Mouse (Mus musculus): ENCODE measurements around the gene Tdg. TPM values are rescaled to one million over a fixed set of nuclear protein-coding genes. Genes with fewer than 3 reads are reported as not detected.
"Not testable (repeated sequence)": the region's sequence is repeated elsewhere in the genome, so short reads cannot be mapped to it uniquely, and the experiment has no call there.

Tdg gene
- total RNA-seq, 1 experiment: 28.7 TPM

GRCm38 (mm10) chr10:82622671-82623552 is 6.7 kb upstream of the Tdg start, which contains the start of gene 1190007I07Rik:
Gene 1190007I07Rik, minus strand, starts transcription at chr10:82623228.
- H3K4me3 ChIP-seq (ENCODE audit: insufficient read depth in 1 of 2, low read depth in 1 of 2, low read length in 2 of 2, poor library complexity in 1 of 2, severe bottlenecking in 1 of 2): peak within 1 kb of the TSS; percentile 74 to 99
- TF ChIP-seq MAFK (IDR thresholded peaks at IDR 0.05; ENCODE audit: insufficient read depth, low read depth, low read length) (no peak), ZNF384 (IDR thresholded peaks at IDR 0.05; ENCODE audit: low read depth, low read length) (no peak), HCFC1 (IDR thresholded peaks at IDR 0.05; ENCODE audit: borderline replicate concordance, insufficient read depth, low read length) (no peak), CHD2 (IDR thresholded peaks at IDR 0.05; ENCODE audit: low read depth, low read length) (no peak), ZC3H11A (IDR thresholded peaks at IDR 0.05; ENCODE audit: borderline replicate concordance, low read depth, low read length) (no peak)
- peak within 1 kb of the TSS; percentile 98 for H3K9ac ChIP-seq (ENCODE audit: insufficient read depth, low read depth, low read length, poor library complexity, severe bottlenecking)
- no peaks in the 10 kb centered on the region; the same call in 1 of the 2 replicates for H3K36me3 ChIP-seq (ENCODE audit: control insufficient read depth, insufficient read depth, low read length, poor library complexity, severe bottlenecking)
- peak; percentile 92 for DNase-seq (ENCODE audit: low read depth, low spot score)
- in situ Hi-C loops (cut with MboI; ENCODE audit: low sequenced_read_pairs in 2 of 2, unreplicated experiment in 2 of 2): no loop called here
- no peaks in the 10 kb centered on the region for H3K9me3 ChIP-seq (ENCODE audit: control insufficient read depth, insufficient read depth, low read depth, low read length)
- H3K4me1 ChIP-seq (ENCODE audit: control insufficient read depth in 2 of 2, insufficient read depth in 2 of 2, low read length in 2 of 2, poor library complexity in 1 of 2): peaks cover 4 to 5% of the 10 kb centered on the region in 2 experiments; a peak in 2 of 4 replicates
- H3K27ac ChIP-seq (ENCODE audit: insufficient read depth, low read depth, low read length, poor library complexity, severe bottlenecking): peak within 1 kb of the TSS; percentile 91

GRCm38 (mm10) chr10:82623553-82623932 is 6.1 kb upstream of the Tdg start:
- in situ Hi-C loops (cut with MboI; ENCODE audit: low sequenced_read_pairs in 2 of 2, unreplicated experiment in 2 of 2); H3K4me1 ChIP-seq (ENCODE audit: control insufficient read depth in 2 of 2, insufficient read depth in 2 of 2, low read length in 2 of 2, poor library complexity in 1 of 2); H3K9ac ChIP-seq (ENCODE audit: insufficient read depth, low read depth, low read length, poor library complexity, severe bottlenecking); H3K9me3 ChIP-seq (ENCODE audit: control insufficient read depth, insufficient read depth, low read depth, low read length); H3K36me3 ChIP-seq (ENCODE audit: control insufficient read depth, insufficient read depth, low read length, poor library complexity, severe bottlenecking); DNase-seq (ENCODE audit: low read depth, low spot score): not testable (repeated sequence)
- peak overlapping the region; percentile 74; the same call in 1 of the 2 replicates for H3K27ac ChIP-seq (ENCODE audit: insufficient read depth, low read depth, low read length, poor library complexity, severe bottlenecking)
- peak overlapping the region; percentile 28 to 32 for H3K4me3 ChIP-seq (ENCODE audit: insufficient read depth in 1 of 2, low read depth in 1 of 2, low read length in 2 of 2, poor library complexity in 1 of 2, severe bottlenecking in 1 of 2)

GRCm38 (mm10) chr10:82629111-82629585 is 480 bp upstream of the Tdg start:
- H3K9me3 ChIP-seq (ENCODE audit: control insufficient read depth, insufficient read depth, low read depth, low read length): no peaks in the 10 kb centered on the region
- peak overlapping the region; percentile 97 for H3K9ac ChIP-seq (ENCODE audit: insufficient read depth, low read depth, low read length, poor library complexity, severe bottlenecking)
- H3K4me3 ChIP-seq (ENCODE audit: insufficient read depth in 1 of 2, low read depth in 1 of 2, low read length in 2 of 2, poor library complexity in 1 of 2, severe bottlenecking in 1 of 2): peak overlapping the region; percentile 70 to 97
- peaks cover 2 to 9% of the 10 kb centered on the region in 2 experiments; a peak in 3 of 4 replicates for H3K4me1 ChIP-seq (ENCODE audit: control insufficient read depth in 2 of 2, insufficient read depth in 2 of 2, low read length in 2 of 2, poor library complexity in 1 of 2)
- no peak for TF ChIP-seq HCFC1 (IDR thresholded peaks at IDR 0.05; ENCODE audit: borderline replicate concordance, insufficient read depth, low read length)
- TF ChIP-seq ZC3H11A (IDR thresholded peaks at IDR 0.05; ENCODE audit: borderline replicate concordance, low read depth, low read length): no peak
- no peak for TF ChIP-seq CHD2 (IDR thresholded peaks at IDR 0.05; ENCODE audit: low read depth, low read length)
- TF ChIP-seq ZNF384 (IDR thresholded peaks at IDR 0.05; ENCODE audit: low read depth, low read length): no peak
- no peak for TF ChIP-seq MAFK (IDR thresholded peaks at IDR 0.05; ENCODE audit: insufficient read depth, low read depth, low read length)
- in situ Hi-C loops (cut with MboI; ENCODE audit: low sequenced_read_pairs in 2 of 2, unreplicated experiment in 2 of 2): no loop called here
- DNase-seq (ENCODE audit: low read depth, low spot score): no peak
- peak overlapping the region; percentile 85 for H3K27ac ChIP-seq (ENCODE audit: insufficient read depth, low read depth, low read length, poor library complexity, severe bottlenecking)
- peaks cover 15% of the 10 kb centered on the region; the same call in 1 of the 2 replicates for H3K36me3 ChIP-seq (ENCODE audit: control insufficient read depth, insufficient read depth, low read length, poor library complexity, severe bottlenecking)

GRCm38 (mm10) chr10:82630497-82630896 is 869 bp downstream of the Tdg start:
- H3K9me3 ChIP-seq (ENCODE audit: control insufficient read depth, insufficient read depth, low read depth, low read length): no peaks in the 10 kb centered on the region
- TF ChIP-seq MAFK (IDR thresholded peaks at IDR 0.05; ENCODE audit: insufficient read depth, low read depth, low read length): no peak
- no peak for TF ChIP-seq CHD2 (IDR thresholded peaks at IDR 0.05; ENCODE audit: low read depth, low read length)
- in situ Hi-C loops (cut with MboI; ENCODE audit: low sequenced_read_pairs in 2 of 2, unreplicated experiment in 2 of 2): no loop called here
- H3K27ac ChIP-seq (ENCODE audit: insufficient read depth, low read depth, low read length, poor library complexity, severe bottlenecking): no peak overlapping the region
- peaks cover 18% of the 10 kb centered on the region; the same call in 1 of the 2 replicates for H3K36me3 ChIP-seq (ENCODE audit: control insufficient read depth, insufficient read depth, low read length, poor library complexity, severe bottlenecking)
- peak overlapping the region; percentile 81 for H3K9ac ChIP-seq (ENCODE audit: insufficient read depth, low read depth, low read length, poor library complexity, severe bottlenecking)
- H3K4me1 ChIP-seq (ENCODE audit: control insufficient read depth in 2 of 2, insufficient read depth in 2 of 2, low read length in 2 of 2, poor library complexity in 1 of 2): peaks cover 1 to 6% of the 10 kb centered on the region in 2 experiments; a peak in 2 of 4 replicates
- peak overlapping the region; percentile 70 to 97 for H3K4me3 ChIP-seq (ENCODE audit: insufficient read depth in 1 of 2, low read depth in 1 of 2, low read length in 2 of 2, poor library complexity in 1 of 2, severe bottlenecking in 1 of 2)
- no peak for DNase-seq (ENCODE audit: low read depth, low spot score)

All from ES-E14 (cell line).